Mouse (Mus musculus): ENCODE measurements around the gene Satb2. TPM values are rescaled to one million over a fixed set of nuclear protein-coding genes. Genes with fewer than 3 reads are reported as not detected.

The Satb2 gene
- polyA plus RNA-seq, 1 experiment = 0.15 TPM

- Histone ChIP-seq H3K36me3 (replicated peaks; ENCODE audit: low read length) (no peaks in the 10 kb centered on the region), H3K4me3 (replicated peaks) (no peak overlapping the region), H3K27me3 (replicated peaks) (peaks cover 83% of the 10 kb centered on the region), H3K9me3 (peaks cover 12% of the 10 kb centered on the region), H3K4me1 (peaks cover 22% of the 10 kb centered on the region)
- TF ChIP-seq GATA1 (IDR thresholded peaks at IDR 0.05; ENCODE audit: borderline replicate concordance, low read length) (no peak), FLI1 (IDR thresholded peaks at IDR 0.05; ENCODE audit: low read length) (no peak)
Observed at GRCm38 (mm10) chr1:56982631-56983030, 4.2 kb upstream of the Satb2 start.

GRCm38 (mm10) chr1:56981947-56982555, 3.6 kb upstream of the Satb2 start:
- no peak for TF ChIP-seq FLI1 (IDR thresholded peaks at IDR 0.05; ENCODE audit: low read length)
- Histone ChIP-seq H3K36me3 (replicated peaks; ENCODE audit: low read length) (no peaks in the 10 kb centered on the region), H3K4me3 (replicated peaks) (no peak overlapping the region), H3K9me3 (peaks cover 12% of the 10 kb centered on the region), H3K27me3 (replicated peaks) (peaks cover 84% of the 10 kb centered on the region), H3K4me1 (peaks cover 28% of the 10 kb centered on the region)

GRCm38 (mm10) chr1:56981508-56981907, 3.1 kb upstream of the Satb2 start:
- H3K9me3 ChIP-seq = peaks cover 12% of the 10 kb centered on the region
- peaks cover 90% of the 10 kb centered on the region for H3K27me3 ChIP-seq (replicated peaks)
- peaks cover 33% of the 10 kb centered on the region for H3K4me1 ChIP-seq
- H3K36me3 ChIP-seq (replicated peaks; ENCODE audit: low read length) = no peaks in the 10 kb centered on the region
- no peak overlapping the region for H3K4me3 ChIP-seq (replicated peaks)
- TF ChIP-seq FLI1 (IDR thresholded peaks at IDR 0.05; ENCODE audit: low read length) (no peak), GATA1 (IDR thresholded peaks at IDR 0.05; ENCODE audit: borderline replicate concordance, low read length) (no peak)

GRCm38 (mm10) chr1:56980631-56981275, 2.3 kb upstream of the Satb2 start:
- Histone ChIP-seq H3K4me1 (peaks cover 41% of the 10 kb centered on the region), H3K4me3 (replicated peaks) (peak overlapping the region; percentile 50), H3K36me3 (replicated peaks; ENCODE audit: low read length) (no peaks in the 10 kb centered on the region), H3K27me3 (replicated peaks) (peaks cover 95% of the 10 kb centered on the region), H3K9me3 (peaks cover 12% of the 10 kb centered on the region)
- no peak for TF ChIP-seq GATA1 (IDR thresholded peaks at IDR 0.05; ENCODE audit: borderline replicate concordance, low read length)
- TF ChIP-seq FLI1 (IDR thresholded peaks at IDR 0.05; ENCODE audit: low read length) = no peak

- H3K4me1 ChIP-seq = peaks cover 45% of the 10 kb centered on the region
- no peak for TF ChIP-seq GATA1 (IDR thresholded peaks at IDR 0.05; ENCODE audit: borderline replicate concordance, low read length)
- no peak for TF ChIP-seq FLI1 (IDR thresholded peaks at IDR 0.05; ENCODE audit: low read length)
- H3K27me3 ChIP-seq (replicated peaks) = peaks cover 93% of the 10 kb centered on the region
- peaks cover 9% of the 10 kb centered on the region; the same call in 1 of the 2 replicates for H3K9me3 ChIP-seq
- peak overlapping the region; percentile 78 for H3K4me3 ChIP-seq (replicated peaks)
- H3K36me3 ChIP-seq (replicated peaks; ENCODE audit: low read length) = no peaks in the 10 kb centered on the region
Observed at GRCm38 (mm10) chr1:56979531-56980395, 1.3 kb upstream of the Satb2 start.

GRCm38 (mm10) chr1:56977201-56978100, 999 bp downstream of the Satb2 start:
- Histone ChIP-seq H3K4me3 (replicated peaks) (peak overlapping the region; percentile 77), H3K4me1 (peaks cover 59% of the 10 kb centered on the region), H3K9me3 (no peaks in the 10 kb centered on the region), H3K27me3 (replicated peaks) (peaks cover 86% of the 10 kb centered on the region), H3K36me3 (replicated peaks; ENCODE audit: low read length) (no peaks in the 10 kb centered on the region)
- no peak for TF ChIP-seq FLI1 (IDR thresholded peaks at IDR 0.05; ENCODE audit: low read length)
- TF ChIP-seq GATA1 (IDR thresholded peaks at IDR 0.05; ENCODE audit: borderline replicate concordance, low read length) = no peak

- TF ChIP-seq FLI1 (IDR thresholded peaks at IDR 0.05; ENCODE audit: low read length) (no peak), GATA1 (IDR thresholded peaks at IDR 0.05; ENCODE audit: borderline replicate concordance, low read length) (no peak)
- Histone ChIP-seq H3K36me3 (replicated peaks; ENCODE audit: low read length) (no peaks in the 10 kb centered on the region), H3K4me1 (peaks cover 65% of the 10 kb centered on the region), H3K9me3 (no peaks in the 10 kb centered on the region), H3K4me3 (replicated peaks) (peak overlapping the region; percentile 77), H3K27me3 (replicated peaks) (peaks cover 86% of the 10 kb centered on the region)
Observed at GRCm38 (mm10) chr1:56976825-56977104, 1.7 kb downstream of the Satb2 start.

GRCm38 (mm10) chr1:56976044-56976824, 2.2 kb downstream of the Satb2 start:
- H3K4me3 ChIP-seq (replicated peaks) = no peak overlapping the region
- H3K4me1 ChIP-seq = peaks cover 71% of the 10 kb centered on the region
- TF ChIP-seq GATA1 (IDR thresholded peaks at IDR 0.05; ENCODE audit: borderline replicate concordance, low read length) (no peak), FLI1 (IDR thresholded peaks at IDR 0.05; ENCODE audit: low read length) (no peak)
- no peaks in the 10 kb centered on the region for H3K36me3 ChIP-seq (replicated peaks; ENCODE audit: low read length)
- H3K27me3 ChIP-seq (replicated peaks) = peaks cover 87% of the 10 kb centered on the region
- H3K9me3 ChIP-seq = no peaks in the 10 kb centered on the region

GRCm38 (mm10) chr1:56975546-56975945, 2.9 kb downstream of the Satb2 start:
- peaks cover 87% of the 10 kb centered on the region for H3K27me3 ChIP-seq (replicated peaks)
- no peaks in the 10 kb centered on the region for H3K36me3 ChIP-seq (replicated peaks; ENCODE audit: low read length)
- TF ChIP-seq FLI1 (IDR thresholded peaks at IDR 0.05; ENCODE audit: low read length) = no peak
- TF ChIP-seq GATA1 (IDR thresholded peaks at IDR 0.05; ENCODE audit: borderline replicate concordance, low read length) = no peak
- no peak overlapping the region for H3K4me3 ChIP-seq (replicated peaks)
- H3K9me3 ChIP-seq = no peaks in the 10 kb centered on the region
- peaks cover 70% of the 10 kb centered on the region for H3K4me1 ChIP-seq

Measured in megakaryocyte, embryonic 14.5 days (primary cell).